Mouse (Mus musculus) urinary bladder, postnatal 10 days (tissue): ENCODE data around the gene Mamld1.
"Not testable (repeated sequence)": the region's sequence is repeated elsewhere in the genome, so short reads cannot be mapped to it uniquely, and the experiment has no call there.

Experiments used
- DNase-seq: peaks from one replicate; pipeline ENCODE4 v3.0.0; 2022; ENCODE audit warnings: low spot score

The Mamld1 gene

DNA sequence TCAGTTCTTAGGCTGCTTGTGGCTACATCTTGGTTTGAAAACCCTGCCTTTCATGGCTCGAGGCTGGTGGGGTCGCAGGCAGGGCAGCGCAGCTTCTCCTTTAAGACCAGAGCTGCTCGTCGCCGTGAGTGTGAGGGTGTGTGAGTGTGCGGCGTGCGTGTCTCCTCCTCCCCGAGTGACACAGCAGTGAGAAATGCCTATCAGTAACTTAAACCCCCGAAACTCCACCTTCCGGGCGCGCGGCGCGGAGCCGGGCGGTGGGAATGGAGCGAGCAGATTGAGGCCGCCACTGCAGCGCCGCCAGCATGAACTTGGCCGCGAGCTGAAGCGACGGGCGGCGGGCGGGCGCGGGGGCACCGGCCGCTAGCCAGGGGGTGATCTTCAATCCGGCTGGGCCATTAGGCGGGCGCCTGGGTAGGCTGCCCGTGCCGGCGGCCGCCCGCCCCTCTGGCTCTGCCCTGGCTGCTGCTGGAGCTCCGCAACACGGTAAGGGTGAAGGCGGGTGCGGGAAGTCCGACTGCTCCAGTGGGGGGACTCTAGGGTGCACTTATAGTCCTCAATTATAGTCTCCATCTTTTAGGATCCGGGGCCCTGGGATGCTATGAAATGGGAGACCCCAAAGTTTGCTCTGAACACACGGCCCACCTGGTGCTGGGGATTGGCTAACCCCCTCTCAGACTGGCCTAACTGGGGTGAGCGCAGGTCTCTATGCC, at the start of gene Mamld1:
TSS of gene Mamld1 (plus strand) at position 393 of the 713 bp plus-strand sequence.
- no peak for DNase-seq

DNA sequence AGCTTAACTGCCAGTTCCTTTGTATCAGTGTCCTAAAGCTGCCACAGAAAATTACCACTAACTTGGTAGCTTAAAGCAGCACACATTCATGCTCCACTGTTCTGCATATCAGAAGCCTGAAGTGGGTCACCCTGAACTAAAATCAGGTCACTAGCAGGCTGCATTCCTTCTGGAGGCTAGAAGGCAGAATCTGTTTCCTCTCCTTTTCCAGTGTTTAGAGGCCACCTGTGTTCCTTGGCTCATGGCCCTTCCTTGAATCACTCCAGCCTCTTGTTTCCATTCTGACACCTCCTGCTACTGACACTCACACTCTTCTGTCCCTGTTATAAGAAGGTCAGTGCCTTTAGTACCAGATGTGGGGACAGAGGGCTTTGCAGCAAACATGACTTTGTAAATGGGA, 25.3 kb upstream of the Mamld1 start:
- DNase-seq: no peak

- no peak for DNase-seq
Observed at GRCm38 (mm10) chrX:71028007-71028406, 22.0 kb upstream of the Mamld1 start.

- not testable (repeated sequence) for DNase-seq
Observed at GRCm38 (mm10) chrX:71028976-71029375, 21.1 kb upstream of the Mamld1 start.

GRCm38 (mm10) chrX:71050677-71051311, 738 bp downstream of the Mamld1 start:
- no peak for DNase-seq

DNA sequence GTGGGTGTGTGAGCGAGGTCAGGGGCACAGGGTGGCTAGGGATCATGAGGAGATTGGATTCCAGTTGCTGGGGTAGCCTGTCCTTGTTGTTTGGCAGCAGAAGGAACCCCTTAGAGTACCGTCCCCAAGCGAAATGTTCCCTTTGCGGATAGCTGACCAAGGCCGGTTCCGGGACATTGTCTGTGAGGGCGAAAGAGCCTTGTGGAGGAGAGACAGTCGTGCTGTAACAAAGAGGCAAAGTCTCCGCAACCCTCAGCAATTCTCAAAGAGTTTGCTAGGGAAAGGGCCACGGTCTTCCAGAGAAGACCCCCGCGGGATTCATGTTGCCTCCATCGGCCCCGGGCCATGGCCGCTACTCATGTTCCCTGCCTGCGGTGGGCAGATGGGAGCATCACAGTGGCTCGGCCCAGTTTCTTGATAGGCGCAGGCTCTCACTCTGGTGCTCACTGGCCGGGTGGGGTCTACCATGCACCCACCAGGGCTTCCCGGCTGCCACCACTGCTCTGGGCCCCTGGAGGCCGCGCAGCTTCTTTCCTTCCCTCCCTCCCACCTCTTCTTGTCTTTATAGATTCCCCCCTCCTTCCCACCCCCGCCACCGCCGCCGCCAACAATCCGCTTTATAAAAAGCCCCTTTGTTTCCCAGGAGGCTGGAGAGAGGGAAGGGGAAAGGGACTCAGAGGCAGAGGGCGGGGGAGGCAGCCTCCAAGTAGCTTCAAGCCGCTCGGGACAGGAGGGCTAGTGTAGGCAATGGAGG, 1.5 kb downstream of the Mamld1 start:
- DNase-seq: no peak

- DNase-seq: peak; percentile 23
Observed at GRCm38 (mm10) chrX:71052115-71052478, 2.0 kb downstream of the Mamld1 start.

GRCm38 (mm10) chrX:71052481-71053216, 2.6 kb downstream of the Mamld1 start:
- DNase-seq: no peak

GRCm38 (mm10) chrX:71053246-71053645, 3.2 kb downstream of the Mamld1 start:
- DNase-seq: no peak

DNA sequence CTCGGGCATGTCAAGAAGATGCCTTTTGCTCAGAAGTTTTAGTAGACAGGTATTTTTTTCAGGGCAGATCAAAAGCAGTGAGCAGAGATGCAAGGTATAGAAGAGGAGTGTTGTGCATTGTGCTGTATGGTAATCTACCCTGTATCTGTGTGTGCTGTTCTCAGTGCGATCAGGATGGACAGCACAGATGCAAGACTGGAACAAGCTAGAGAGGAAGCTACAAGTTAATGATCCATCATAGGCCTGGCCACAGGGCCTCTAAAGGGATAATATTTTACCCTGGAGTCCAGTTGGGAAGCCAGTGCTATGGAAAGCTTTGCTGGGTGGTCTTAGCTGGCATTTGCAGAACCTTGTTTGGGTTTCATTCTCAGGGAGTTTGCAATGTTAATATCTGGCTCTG, 6.9 kb downstream of the Mamld1 start:
- no peak for DNase-seq

DNA sequence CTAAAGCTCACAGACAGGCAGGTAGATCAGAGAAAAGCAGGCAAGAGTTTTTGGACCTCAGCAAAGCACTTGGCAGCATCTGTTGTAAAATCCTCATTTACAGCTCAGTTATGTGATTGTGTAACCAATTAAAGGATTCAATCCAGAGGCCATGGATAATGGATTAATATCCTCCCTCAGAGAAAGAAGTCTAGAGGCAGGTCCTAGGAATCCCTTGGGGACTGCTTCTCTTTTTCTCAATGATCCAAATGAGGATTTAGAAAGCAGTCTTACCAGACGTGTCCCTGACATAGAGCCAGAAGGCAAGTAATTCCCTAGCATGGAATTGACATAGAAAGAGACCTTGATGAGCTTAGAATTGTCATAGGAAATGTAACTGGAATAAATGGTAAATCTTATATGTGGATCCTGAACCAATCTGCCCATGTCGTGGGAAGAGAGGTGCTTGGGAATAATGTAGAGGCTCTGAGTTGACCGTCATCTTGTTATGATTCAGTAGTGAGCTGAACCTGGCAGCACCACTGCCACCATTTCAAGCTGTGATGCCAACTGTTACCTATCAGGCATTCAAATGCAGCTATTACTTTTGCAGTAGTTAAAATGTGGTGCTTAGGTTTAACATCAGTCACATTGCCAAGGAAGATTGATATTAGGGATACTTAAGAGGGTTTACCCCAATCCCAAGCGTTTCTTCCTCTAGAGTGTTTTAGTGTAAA, 35.2 kb downstream of the Mamld1 start:
- no peak for DNase-seq

DNA sequence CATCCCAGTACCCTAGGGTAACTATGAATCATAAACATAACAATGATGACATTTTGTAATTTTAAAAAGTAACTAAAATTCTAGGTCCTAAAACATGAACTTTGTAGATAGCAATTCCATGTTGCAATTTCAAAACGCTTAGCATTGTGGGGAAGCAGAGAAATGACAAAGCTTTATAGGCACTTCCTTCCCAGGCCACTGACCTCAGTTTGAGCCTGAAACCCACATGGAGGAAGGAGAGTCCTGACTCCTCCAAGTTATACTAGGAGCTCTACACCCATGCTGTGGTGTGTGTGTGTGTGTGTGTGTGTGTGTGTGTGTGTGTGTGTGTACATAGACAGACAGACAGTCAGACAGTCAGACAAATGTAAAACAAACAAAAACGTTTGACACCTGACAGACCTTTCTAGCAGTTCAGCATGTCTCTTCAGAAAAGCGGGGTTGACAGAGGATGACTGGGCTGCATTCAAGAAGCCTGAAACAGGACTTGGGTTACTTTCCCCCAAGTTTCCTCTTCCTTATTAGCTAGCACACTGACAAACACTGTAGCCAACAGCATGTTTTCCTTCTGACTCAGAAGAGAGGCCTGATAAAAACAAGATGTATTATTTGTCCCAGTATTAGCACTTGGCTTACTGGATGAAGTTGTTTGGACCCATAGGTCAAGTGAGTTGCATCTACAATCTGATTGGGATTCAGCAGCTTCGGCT, 37.5 kb downstream of the Mamld1 start:
- DNase-seq: no peak

DNA sequence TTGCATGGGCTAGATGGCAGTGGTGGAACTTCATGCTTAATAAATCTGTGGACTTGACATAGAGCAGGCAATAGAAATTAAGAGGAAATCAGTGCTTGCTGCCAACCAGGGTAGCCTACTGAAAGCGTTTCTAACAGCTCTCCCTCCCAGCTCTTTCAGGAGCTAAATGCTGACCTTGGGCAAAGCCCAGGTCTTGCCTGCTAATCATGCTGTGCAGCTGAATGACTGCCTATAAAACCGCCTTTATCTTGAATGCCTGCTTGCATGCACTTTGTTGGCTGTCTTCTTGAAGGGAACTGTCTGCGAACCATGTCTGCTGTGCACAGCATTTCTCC, 38.0 kb downstream of the Mamld1 start:
- no peak for DNase-seq

DNA sequence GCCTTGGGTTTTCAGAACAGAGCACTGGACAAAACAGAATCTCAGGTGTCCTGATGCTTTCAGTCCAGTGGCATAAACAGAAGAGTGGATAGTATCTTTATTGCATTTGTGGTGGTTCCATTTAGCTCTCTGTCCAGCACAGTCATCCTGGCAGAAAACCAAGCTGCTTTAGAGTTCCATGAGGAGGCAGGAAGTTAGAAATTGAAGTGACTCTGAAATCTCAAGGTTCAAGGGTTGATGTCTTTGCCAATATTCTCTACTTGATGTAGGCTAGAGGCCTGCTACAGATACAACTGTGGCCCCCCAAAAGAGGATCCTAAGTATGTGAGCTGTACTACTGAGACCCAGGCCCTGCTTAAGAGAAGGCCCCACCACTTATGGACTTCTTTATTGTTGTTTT, 55.8 kb downstream of the Mamld1 start:
- DNase-seq: no peak

DNA sequence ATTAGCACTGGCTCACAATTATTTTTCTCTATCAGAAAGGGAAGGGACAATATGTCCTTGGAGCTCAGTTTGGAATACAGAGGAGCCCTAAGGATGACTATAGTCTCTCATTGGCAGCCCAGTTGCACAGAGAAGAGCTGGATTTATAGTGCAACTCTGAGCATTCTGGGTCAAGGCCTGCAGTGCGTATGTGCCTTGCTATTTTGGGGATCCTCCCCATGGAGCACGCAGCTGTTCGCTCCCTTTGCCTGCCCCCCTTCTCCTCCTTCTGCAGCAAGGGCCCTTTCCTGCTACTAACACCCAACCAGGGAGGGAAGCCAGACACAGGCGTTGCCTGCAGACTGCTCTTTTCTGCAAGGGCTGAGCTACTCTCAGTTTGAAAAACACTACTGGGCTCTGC, 56.3 kb downstream of the Mamld1 start:
- no peak for DNase-seq

DNA sequence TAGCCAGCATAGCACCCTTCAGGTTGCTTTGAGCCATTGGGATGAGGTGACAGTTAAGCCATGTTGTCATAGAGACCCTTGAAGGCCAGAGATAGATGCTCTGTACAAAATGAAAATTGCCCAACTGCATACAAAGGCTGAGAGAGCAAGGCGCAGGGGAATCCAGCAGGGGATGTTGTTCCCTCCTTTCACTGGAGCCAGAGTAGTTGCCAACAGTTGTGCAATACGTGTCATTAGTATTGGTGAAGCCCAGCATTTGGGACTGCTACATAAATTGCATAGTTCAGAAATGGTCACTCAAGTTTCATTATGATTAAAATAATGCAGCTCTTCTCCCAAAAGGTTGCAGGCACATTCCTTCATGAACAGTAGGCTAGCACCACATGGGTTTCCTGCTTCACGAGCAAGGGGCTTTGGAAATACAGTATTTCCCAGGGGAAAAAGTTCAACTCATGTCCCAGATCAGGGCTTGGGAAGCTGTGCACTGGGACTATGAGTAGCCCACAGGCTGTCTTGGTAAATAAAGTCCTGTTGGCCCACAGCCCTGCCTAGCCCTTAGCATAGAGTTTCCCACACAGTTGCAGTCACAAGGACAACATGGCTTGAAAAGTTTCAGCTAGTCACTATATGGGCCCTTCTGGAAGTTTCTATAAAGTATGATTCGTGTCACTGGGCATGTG, 58.1 kb downstream of the Mamld1 start:
- DNase-seq: no peak

DNA sequence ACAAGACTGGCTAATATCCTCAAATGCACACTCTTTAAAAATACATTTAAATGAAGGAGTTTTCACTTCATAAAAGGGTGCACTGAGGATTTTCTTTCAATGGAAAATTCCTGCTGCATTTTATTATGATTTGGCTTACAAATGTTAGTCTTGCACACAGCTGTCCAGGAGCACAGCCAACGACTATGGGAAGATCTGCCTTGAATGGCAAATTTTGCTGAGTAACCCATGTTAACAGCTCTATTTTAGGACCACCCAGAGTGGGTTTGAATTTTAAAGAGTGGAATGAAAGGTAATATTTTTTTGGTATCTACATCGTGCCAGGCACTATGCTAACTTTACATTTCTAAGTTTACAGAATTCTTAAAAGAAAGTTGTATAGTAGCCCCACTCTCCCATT, 60.3 kb downstream of the Mamld1 start:
- no peak for DNase-seq

DNA sequence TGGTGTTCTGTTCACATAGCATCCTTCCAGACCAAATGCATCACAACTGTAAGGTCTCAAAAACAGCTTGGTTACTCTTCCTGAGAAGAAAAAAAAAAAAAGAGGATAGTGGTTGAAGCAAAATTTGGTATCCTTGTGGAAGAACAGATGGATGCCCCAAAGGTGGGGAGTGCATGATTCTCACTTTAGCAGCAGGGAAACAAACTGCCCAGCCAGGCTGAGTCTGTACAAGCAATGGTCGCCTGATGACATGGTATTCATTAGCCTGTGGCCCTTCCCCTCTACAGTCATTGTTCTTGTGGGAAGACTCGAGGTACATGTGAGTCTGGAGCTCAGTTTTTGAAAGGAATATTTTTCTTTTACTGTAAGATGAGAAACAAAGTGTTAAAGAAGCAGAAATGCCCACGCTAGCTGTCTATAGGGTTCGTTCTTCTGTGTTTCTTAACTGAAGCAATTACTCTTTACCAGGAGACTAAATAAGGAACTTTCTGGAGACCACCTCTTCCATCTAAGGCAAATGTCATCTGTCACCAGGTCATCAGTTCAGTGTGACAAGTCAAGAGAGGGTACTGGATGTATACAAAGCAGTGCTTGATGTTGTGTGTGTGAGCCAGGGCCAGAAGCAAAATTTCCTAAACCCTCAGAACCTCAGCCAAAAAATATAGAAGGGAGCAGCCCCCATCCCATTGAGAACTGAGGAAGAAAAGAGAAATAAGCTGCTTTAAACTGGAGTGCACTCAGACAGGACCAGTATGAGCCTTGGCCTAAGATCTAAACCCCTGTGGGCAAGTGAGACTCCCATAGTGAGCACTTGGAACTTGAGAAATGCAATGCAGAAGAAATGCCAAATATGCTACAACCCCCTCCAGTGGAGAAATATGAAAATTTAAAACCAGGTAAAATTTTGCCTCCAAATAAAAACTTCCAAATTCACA, 72.6 kb downstream of the Mamld1 start:
- no peak for DNase-seq

- DNase-seq: no peak
Observed at GRCm38 (mm10) chrX:71125013-71125412, 75.0 kb downstream of the Mamld1 start.

DNA sequence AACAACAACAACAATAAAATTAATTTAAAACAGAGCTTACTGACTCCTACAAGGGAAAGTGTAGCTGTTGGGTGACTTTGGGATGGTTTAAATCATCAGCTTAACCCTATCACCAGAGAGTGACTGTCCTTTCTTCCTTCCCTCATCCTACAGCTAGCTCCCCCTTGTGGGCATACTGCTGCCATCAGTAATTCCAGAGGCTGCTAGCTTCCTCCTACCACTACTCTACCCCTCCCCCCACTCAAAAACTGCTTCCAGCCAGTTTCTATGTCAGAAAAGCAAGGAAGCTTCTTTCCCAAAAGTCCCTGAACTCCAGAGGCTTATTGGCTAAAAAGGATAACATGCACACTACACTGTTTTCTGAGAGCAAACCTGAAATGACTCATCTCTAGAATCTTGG, 81.4 kb downstream of the Mamld1 start:
- DNase-seq: no peak
